Mouse (Mus musculus) c-Kit-positive CD71-positive TER-119-positive erythroid progenitor cells, embryonic 14.5 days (primary cell): ENCODE measurements around the gene Ppm1f.
"Not testable (repeated sequence)": the region's sequence is repeated elsewhere in the genome, so short reads cannot be mapped to it uniquely, and the experiment has no call there.

Source experiments
- DNase-seq: peaks from one replicate; pipeline ENCODE4 v3.0.0-alpha.2; 2013; ENCODE audit warnings: low spot score

Ppm1f gene

DNA sequence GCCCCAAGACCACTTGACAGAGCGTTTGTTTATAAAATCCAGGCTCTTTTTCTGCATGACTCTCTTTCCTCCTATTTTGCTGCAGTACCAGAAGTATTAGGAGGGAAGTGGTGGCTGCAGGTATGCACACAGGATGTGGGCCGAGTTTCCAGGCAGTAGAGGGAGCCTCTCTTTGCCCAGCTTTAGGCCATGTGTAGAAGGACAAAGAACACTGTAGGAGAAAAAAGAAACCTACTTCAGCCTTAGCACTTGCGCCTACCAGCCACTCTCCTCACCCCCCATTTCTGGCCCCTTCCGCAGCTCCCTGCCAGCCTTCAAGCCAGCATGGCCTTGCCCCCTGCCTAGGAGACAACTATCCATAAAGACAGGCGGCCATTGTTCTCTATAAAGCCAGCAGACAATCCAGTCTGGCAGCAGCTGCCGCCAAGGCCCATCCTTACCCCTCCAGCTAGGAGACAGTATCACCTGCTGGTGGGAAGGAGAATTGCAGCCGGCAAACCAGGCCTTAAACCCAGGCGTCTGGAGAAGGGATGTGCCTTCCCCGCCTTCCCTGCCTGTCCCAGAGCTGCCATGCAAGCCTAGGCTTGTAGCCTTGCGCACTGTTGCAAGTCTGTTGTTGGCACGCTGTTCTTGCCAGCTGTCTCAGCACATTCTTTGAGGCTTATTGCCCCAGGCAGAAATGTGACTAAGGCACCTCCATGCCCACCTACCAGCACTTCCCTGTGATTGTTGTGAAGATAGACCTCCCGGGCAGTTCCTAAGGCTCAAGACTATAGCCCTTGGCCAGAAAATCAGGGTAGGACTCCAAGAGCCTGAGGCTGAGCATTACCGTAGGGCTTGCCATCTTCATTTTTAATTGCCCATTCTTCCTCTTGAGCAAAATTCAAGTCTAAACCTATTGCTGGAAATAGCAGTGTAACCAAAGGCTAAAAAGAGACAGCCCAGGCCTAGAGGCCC is 15.7 kb downstream of the Ppm1f start:
- peak; percentile 62 for DNase-seq

DNA sequence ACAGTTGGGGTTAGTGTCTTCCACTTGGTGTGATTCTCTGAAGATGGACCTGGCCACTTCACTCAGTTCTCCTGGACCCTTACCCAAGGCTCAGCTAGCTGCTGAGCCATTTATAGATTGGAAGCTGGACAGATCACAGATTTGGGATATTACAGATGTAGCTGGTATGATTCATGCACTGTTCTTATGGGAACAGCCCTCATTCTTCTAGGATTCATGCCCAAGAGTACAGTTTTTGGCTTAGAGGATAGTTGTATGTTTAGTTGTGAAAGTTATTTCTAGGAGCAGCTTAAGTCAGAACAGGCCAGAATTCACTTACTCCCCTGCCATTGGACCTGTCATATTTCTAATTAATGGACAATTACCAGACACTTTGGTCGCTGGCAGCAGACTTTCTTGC is 17.2 kb downstream of the Ppm1f start:
- DNase-seq = no peak

DNA sequence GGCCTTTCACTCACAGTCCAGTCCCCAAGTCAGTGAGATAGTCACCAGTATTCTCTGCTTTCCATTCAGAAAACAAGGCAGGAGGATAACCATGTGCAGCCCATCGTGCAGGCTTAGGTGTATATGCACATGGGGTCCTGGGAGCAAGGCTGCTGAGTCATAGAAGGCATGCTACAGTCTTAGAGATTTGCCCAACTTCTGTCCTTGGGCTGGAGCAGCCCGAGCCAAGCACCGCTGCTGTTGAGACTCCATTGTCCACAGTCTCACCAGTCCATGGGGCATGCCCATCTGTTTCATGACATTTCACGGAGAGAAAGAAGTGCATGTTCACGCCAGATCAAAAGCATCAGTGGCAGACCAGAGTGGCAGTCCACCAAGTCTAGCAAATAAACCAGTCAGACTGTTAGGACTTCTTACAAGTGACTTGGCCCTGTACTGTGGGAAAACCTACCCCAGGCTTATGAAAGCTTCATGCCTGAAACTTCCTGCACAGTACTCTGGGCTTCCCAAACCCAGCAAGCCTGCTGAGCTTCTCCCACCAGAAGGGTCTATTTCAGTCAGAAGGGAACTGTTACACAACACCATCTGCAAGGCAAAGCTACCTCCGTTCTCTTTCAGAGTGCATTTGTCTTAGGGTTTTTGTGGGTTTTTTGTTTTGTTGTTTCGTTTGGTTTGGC is 22.3 kb downstream of the Ppm1f start:
- DNase-seq = no peak

DNA sequence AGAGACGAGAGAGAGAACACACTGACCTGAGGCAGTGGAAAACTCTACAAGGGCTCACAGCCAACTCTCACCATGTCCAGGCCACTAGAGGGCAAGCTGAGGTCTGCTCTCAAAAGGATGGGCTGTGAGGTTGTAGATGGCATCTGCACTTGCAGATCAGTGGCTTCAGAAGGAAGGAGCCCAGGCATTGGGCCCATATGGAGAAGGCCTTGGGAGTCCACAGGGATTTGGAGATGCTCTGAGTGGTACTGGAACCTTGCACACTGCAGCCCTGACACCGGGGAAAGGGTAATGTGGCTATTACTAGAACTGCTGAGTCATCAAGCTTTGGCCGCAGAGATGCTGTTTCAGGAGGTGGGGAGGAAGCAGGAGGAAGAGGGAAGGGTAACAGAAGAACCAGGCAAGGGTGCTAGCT is 24.8 kb downstream of the Ppm1f start:
- DNase-seq = no peak

DNA sequence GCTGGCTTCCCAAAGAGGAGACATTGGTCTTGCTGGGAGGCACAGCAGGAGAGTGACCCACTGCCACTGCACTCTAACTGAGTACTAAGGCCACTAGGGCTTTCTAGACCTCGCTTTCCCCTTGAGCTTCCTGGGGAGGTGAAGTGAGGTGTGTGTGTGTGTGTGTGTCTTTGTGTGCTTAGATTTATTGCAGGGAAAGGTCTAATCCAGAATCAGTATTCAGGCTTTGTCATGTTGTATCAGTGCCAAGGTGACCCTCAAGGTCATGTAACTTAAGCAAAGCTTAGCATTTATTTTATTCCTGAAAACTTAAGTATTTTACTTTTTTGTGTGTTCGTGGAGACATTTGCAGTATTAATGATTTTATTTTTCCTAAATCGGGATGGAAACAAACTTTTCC is 28.2 kb downstream of the Ppm1f start:
- DNase-seq = no peak

DNA sequence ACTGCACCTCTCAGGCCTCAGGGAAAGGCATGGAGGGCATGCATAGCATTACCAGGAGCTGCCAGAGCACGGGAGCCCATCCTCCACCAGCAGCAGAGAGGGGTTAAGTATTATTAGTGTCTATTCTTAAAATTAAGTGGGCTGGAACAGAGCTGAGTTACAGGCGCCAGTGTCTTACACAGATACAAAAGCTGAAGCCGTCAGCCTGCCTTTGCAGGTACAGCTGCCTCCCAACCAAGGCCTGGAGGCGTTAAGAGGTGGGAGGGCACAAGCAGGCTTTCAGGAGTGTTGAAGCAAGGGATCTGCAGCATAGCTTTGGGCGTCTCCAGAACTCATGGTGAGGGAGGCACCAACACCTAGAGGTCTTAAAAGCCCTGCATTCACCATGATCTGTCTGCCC is 30.3 kb downstream of the Ppm1f start:
- DNase-seq = no peak

DNA sequence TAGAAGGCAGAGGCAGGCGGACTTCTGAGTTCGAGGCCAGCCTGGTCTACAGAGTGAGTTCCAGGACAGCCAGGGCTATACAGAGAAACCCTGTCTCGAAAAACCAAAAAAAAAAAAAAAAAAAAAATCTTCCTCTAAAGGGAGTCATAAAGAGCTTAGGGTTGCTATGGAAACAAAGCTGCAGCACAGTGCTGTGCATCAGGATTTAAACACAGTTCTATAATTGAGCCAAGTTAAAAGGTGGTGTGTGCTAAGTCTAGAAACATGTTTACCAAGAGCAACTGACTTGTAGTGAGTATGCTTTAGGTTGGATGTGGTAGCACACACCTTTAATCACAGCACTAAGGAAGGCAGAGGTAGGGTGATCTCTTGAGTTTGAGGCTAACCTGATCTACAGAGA is 32.6 kb downstream of the Ppm1f start:
- DNase-seq = not testable (repeated sequence)

DNA sequence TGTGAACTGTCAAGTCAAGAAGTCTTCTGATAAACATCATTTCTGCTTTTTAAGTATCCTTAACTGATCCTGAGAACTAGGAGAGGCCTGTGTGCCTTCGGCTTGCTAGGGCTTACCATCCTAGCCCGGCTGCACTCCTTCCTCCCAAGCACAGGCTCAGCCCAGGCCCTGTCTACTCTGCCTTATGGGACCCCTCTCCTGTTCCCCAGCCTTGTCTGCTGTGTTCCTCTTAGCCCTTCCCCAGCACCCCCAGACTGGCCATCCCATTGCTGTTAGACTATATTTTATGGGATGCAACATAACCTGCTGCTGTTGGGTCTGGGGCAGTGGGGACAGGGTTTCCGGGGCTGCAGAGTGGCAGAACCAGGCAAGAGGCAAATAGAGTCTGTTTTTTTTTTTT is 34.1 kb downstream of the Ppm1f start:
- no peak for DNase-seq

DNA sequence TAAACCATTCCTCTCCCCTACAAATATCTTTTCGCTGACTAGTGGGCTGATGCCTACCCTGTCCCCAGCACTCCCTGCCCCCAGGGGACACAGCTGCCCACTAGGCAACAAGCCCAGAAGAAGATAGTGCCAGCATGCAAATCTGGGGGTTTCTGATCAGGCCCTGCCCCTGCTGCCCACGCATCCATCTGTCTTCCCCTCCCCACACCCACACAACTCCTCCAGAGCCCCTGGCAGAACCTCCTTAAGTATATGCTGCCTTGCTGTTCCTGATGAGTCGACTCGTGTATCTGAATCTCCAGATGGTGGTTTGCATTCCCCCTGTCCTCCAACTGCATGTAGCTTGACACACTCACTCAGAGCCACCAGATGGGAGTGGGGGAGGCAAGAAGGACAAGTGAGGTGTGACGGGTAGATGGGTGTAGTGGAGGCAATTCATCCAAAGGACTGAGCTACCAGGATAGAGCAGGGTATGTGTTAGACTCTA is 34.6 kb downstream of the Ppm1f start:
- no peak for DNase-seq

DNA sequence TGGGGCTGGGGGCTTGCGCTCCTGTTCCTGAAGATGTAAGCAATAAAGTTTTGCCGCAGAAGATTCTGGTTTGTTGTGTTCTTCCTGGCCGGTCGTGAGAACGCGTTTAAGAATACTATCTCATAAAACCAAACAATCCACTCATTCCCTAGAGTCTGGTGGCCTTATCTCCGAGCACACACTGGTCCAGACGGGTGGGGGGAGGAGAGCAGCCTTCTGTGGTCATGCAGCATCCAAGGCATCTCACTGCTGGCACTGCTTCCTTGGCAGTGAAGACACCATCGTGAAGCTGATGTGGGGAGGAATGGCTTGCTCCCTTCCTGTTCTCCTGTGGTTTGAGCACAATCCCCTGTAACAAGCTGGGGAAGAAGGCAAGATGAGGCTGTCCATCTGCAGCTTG is 43.3 kb downstream of the Ppm1f start:
- no peak for DNase-seq

DNA sequence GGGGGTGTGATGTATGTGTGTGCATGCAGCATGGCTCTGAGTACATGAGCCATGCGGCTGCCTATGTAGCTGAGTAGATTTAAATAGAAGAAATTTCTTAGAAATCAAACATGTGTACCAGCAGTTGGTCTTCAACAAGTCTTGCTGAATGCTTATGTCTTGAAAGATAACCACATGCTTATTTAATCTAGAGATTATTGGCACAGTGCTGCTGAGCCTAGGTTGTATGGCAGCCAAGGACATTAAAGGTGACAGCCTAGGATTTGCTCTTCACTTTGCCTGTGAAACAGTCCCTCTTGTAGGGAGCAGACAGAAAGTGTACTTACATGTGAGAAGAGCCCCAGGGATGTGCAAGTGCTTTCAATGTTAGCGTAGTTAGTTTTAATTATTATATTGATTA is 44.8 kb downstream of the Ppm1f start:
- DNase-seq = no peak

DNA sequence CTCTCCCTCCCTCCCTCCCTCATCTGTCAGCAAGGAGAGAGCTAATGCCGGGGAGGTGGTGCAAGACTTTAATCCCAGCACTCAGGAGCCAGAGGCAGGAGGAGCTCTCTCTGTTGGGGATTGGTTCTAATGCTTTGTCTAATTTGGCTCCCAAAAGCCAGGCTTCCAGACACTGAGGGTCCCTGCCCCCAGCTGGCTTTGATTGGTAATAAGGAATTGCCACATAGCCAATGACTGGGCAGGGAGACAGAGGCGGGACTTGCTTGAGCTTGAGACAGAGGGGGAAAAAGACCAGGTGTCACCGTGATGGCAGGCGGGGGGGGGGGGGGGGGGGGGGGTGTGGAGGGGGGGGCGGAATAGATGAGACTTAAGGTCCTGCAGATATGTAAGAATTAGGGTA is 62.3 kb downstream of the Ppm1f start:
- DNase-seq = no peak

DNA sequence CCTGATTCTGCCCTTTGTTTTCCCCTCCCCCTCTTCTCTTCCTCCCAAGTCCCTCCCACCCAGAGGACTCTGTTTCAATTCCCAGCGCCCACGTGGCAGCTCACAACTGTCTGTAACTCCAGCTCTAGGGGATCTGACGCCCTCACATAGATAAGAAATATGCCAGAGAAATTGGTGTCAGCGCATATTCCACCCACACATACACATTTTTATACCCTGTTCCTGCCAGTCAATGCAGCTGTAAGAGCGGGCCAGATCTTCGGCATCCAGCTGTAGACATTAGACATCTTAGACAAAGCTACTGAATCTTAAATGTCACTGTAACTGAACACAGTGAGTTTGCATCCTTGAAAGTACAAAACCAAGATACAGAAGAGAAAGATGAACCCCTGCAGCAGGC is 63.6 kb downstream of the Ppm1f start:
- DNase-seq = no peak

DNA sequence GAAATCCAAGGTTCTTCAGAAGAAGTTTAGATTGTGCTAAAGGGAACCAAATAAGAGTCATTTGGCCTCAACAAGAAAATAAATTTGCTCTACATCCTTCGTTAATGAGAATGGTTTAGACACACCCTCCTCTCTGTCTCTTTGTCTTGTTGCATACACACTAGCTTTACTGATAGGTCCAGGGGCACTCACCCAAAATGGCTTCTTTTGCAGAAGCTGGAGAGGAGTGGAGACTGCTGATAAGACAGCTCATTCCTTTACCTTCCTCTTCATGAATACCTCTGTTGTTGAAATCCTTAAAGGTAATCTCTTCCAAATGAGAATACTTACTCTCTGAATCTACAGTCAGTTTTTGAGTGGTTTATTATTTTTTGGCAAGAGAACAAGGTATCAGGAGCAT is 68.9 kb downstream of the Ppm1f start:
- DNase-seq = peak; percentile 33

DNA sequence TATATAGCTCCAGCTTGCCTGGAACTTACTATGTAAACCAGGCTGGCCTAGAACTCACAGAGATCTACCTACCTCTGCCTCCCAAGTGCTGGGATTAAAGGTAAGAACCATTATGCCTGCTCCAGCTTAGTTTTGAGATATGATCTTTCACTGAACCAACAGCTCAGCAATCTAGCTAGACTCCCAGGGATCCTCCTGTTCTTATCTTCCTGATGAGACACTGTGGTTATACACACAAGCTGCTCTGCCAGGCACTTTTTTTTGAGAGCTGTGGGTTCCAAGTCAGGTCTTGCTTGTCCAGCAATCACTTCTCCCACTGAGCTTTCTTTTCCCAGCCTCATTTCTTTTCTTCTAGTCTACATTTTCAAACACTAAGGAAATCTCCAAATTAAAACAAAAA is 70.0 kb downstream of the Ppm1f start:
- DNase-seq = no peak
